Mouse (Mus musculus): ENCODE measurements around the gene Kpna7.
"Not testable (repeated sequence)": the region's sequence is repeated elsewhere in the genome, so short reads cannot be mapped to it uniquely, and the experiment has no call there.

Kpna7 gene

GRCm38 (mm10) chr5:145081866-145082613, 1.8 kb downstream of the Kpna7 start:
- CTCF ChIA-PET: no interaction called here
- POLR2A ChIA-PET: interaction anchor here in 1 of 4 experiments (2.5 kb wide), 1 partner anchor 44 kb away, joined by 8 read pairs; no protein-coding TSS in a partner anchor

- ChIA-PET CTCF (interaction anchor here in 2 of 4 experiments (0.6 to 0.9 kb wide), 3 partner anchors 42 to 87 kb away, joined by 3 to 5 read pairs (median 4); no protein-coding TSS in a partner anchor), POLR2A (interaction anchor here in 3 of 4 experiments (0.7 to 1.5 kb wide), 4 partner anchors 8 to 387 kb away, joined by 3 to 6 read pairs (median 4); partner anchors contain the start of genes Arpc1a (in 1 of the 3) and Kpna7 (in 1 of the 3))
Measured at GRCm38 (mm10) chr5:145075081-145075480, 8.7 kb downstream of the Kpna7 start.

- POLR2A ChIA-PET: interaction anchor here in 1 of 4 experiments (0.6 kb wide), 1 partner anchor 309 kb away, joined by 3 read pairs; no protein-coding TSS in a partner anchor
- CTCF ChIA-PET: interaction anchor here (0.6 to 1.4 kb wide), 11 partner anchors 12 to 1542 kb away, joined by 3 to 4 read pairs (median 3); partner anchors contain the start of genes Arpc1a (in 2 of the 4) and Kpna7 (in 1 of the 4)
Measured at GRCm38 (mm10) chr5:145071342-145071741, 12.5 kb downstream of the Kpna7 start.

GRCm38 (mm10) chr5:145069707-145070106, 14.1 kb downstream of the Kpna7 start:
- ChIA-PET POLR2A (interaction anchor here in 1 of 4 experiments (1.6 kb wide), 1 partner anchor 9 kb away, joined by 3 read pairs; no protein-coding TSS in a partner anchor), CTCF (interaction anchor here in 2 of 4 experiments (1.2 to 1.6 kb wide), 3 partner anchors 28 to 603 kb away, joined by 3 to 6 read pairs (median 3); no protein-coding TSS in a partner anchor)

GRCm38 (mm10) chr5:145068863-145069262, 15.0 kb downstream of the Kpna7 start:
- ChIA-PET POLR2A (interaction anchor here in 1 of 4 experiments (0.6 to 1.6 kb wide), 2 partner anchors 8 to 58 kb away, joined by 3 to 6 read pairs; no protein-coding TSS in a partner anchor), CTCF (interaction anchor here in 2 of 4 experiments (0.6 to 1.6 kb wide), 8 partner anchors 9 to 400 kb away, joined by 3 to 6 read pairs (median 4); no protein-coding TSS in a partner anchor)

- POLR2A ChIA-PET: interaction anchor here in 1 of 4 experiments (0.6 kb wide), 1 partner anchor 607 kb away, joined by 5 read pairs; no protein-coding TSS in a partner anchor
- CTCF ChIA-PET: interaction anchor here in 1 of 4 experiments (0.5 to 0.6 kb wide), 2 partner anchors 294 to 1152 kb away, joined by 3 to 6 read pairs; no protein-coding TSS in a partner anchor
Measured at GRCm38 (mm10) chr5:145064765-145065340, 19.0 kb downstream of the Kpna7 start.

- POLR2A ChIA-PET: interaction anchor here in 2 of 4 experiments (0.6 to 1.8 kb wide), 6 partner anchors 15 to 292 kb away, joined by 3 to 10 read pairs (median 4); partner anchors contain the start of genes Arpc1a (in 1 of the 2), Kpna7 (in 1 of the 2), Trrap (in 1 of the 2) and Zkscan5 (in 1 of the 2)
- CTCF ChIA-PET: interaction anchor here in 3 of 4 experiments (0.6 to 1.9 kb wide), 5 partner anchors 9 to 265 kb away, joined by 3 to 5 read pairs (median 3); no protein-coding TSS in a partner anchor
Measured at GRCm38 (mm10) chr5:145059524-145059923, 24.3 kb downstream of the Kpna7 start.

GRCm38 (mm10) chr5:145058722-145059121, 25.1 kb downstream of the Kpna7 start:
- ChIA-PET POLR2A (interaction anchor here in 2 of 4 experiments (1.5 to 1.8 kb wide), 4 partner anchors 15 to 291 kb away, joined by 3 to 10 read pairs (median 4); partner anchors contain the start of genes Arpc1a (in 1 of the 2), Kpna7 (in 1 of the 2) and Trrap (in 1 of the 2)), CTCF (interaction anchor here (0.6 to 1.9 kb wide), 10 partner anchors 10 to 264 kb away, joined by 3 to 7 read pairs (median 3); no protein-coding TSS in a partner anchor)

- ChIA-PET POLR2A (interaction anchor here in 1 of 4 experiments (0.9 kb wide), 1 partner anchor 26 kb away, joined by 3 read pairs; the partner anchor contains the start of genes Arpc1a and Kpna7), CTCF (no interaction called here)
Measured at GRCm38 (mm10) chr5:145057907-145058306, 25.9 kb downstream of the Kpna7 start.

GRCm38 (mm10) chr5:145054187-145054586, 29.6 kb downstream of the Kpna7 start:
- CTCF ChIA-PET, POLR2A ChIA-PET: not testable (repeated sequence)

GRCm38 (mm10) chr5:145042690-145043089, 41.1 kb downstream of the Kpna7 start, which contains the start of gene 1700018F24Rik:
1700018F24Rik (plus strand) TSS chr5:145042990.
- CTCF ChIA-PET: interaction anchor here in 1 of 4 experiments (1.0 kb wide), 1 partner anchor 26 kb away, joined by 6 read pairs; no protein-coding TSS in a partner anchor
- POLR2A ChIA-PET: not testable (repeated sequence)

GRCm38 (mm10) chr5:145041628-145042027, 42.2 kb downstream of the Kpna7 start:
- ChIA-PET CTCF (interaction anchor here in 2 of 4 experiments (0.8 to 1.0 kb wide), 3 partner anchors 20 to 43 kb away, joined by 3 to 6 read pairs (median 3); no protein-coding TSS in a partner anchor), POLR2A (no interaction called here)

- CTCF ChIA-PET: not testable (repeated sequence)
- POLR2A ChIA-PET: interaction anchor here in 1 of 4 experiments (0.8 kb wide), 1 partner anchor 10 kb away, joined by 5 read pairs; no protein-coding TSS in a partner anchor
Measured at GRCm38 (mm10) chr5:145032391-145032790, 51.4 kb downstream of the Kpna7 start, which contains the start of gene Gm4871. Gm4871 (minus strand) TSS chr5:145032754.

GRCm38 (mm10) chr5:145030476-145030875, 53.4 kb downstream of the Kpna7 start:
- POLR2A ChIA-PET: interaction anchor here in 1 of 4 experiments (1.0 kb wide), 1 partner anchor 14 kb away, joined by 3 read pairs; no protein-coding TSS in a partner anchor
- CTCF ChIA-PET: not testable (repeated sequence)

GRCm38 (mm10) chr5:145020712-145021111, 63.1 kb downstream of the Kpna7 start:
- CTCF ChIA-PET, POLR2A ChIA-PET: not testable (repeated sequence)

- POLR2A ChIA-PET, CTCF ChIA-PET: not testable (repeated sequence)
Measured at GRCm38 (mm10) chr5:145020254-145020653, 63.6 kb downstream of the Kpna7 start.

GRCm38 (mm10) chr5:145016761-145017160, 67.1 kb downstream of the Kpna7 start:
- POLR2A ChIA-PET: interaction anchor here in 1 of 4 experiments (0.5 to 0.6 kb wide), 2 partner anchors 37 to 1887 kb away, joined by 3 read pairs; no protein-coding TSS in a partner anchor
- CTCF ChIA-PET: not testable (repeated sequence)

- ChIA-PET CTCF (no interaction called here), POLR2A (interaction anchor here in 2 of 4 experiments (1.3 to 1.5 kb wide), 3 partner anchors 48 to 100 kb away, joined by 3 to 4 read pairs (median 3); partner anchors contain the start of genes Arpc1a (in 1 of the 2), Arpc1b (in 1 of the 2) and Smurf1 (in 1 of the 2))
Measured at GRCm38 (mm10) chr5:145014278-145014677, 69.6 kb downstream of the Kpna7 start.
